Mouse (Mus musculus): Measurements from ENCODE around the gene Elavl1.

DNA sequence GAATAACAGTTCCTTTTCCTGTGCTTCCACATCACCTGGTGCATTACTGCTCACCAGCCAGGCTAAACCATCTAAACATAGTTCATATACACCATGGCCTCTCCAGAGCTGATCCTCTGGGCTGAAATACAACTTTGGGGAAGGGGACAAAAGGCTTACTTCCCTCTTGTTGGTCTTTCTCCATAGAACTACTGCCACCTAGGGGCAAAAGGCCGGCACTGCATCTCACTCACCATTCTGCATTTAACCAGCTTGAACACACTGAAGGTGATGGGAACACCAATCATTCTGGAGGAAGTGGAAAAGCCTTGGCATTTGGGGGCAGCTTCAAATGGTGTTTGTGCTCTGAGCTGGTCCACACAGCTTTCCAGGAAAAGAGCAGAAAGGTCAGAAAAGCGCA, 2.7 kb downstream of the Elavl1 start:
- TF ChIP-seq CTCF (IDR thresholded peaks at IDR 0.05; ENCODE audit: low read depth), result peak; percentile 94
- no peak for TF ChIP-seq EP300 (optimal IDR thresholded peaks at IDR 0.05)
